Mouse (Mus musculus): Measurements from ENCODE around the gene Canx. TPM values are rescaled to one million over a fixed set of nuclear protein-coding genes. Genes with fewer than 3 reads are reported as not detected.

Gene Canx
- polyA plus RNA-seq (2012; rRNA removed) = 93.6 and 103 TPM in 2 replicates

GRCm38 (mm10) chr11:50325496-50326301 is at the start of gene Canx:
Canx (minus strand) TSS chr11:50325673.

GRCm38 (mm10) chr11:50354162-50354561 is 28.7 kb upstream of the Canx start, which contains the start of gene Cby3:
Cby3 (plus strand) TSS chr11:50354462.

GRCm38 (mm10) chr11:50292190-50292855 is 33.1 kb downstream of the Canx start, which contains the start of gene Maml1:
Maml1 (minus strand) TSS chr11:50292311.

Other genes starting within 250 kb of the Canx start
- 10.8 and 12.4 TPM in 2 replicates for gene Tbc1d9b, start 194.3 kb downstream of the Canx start, polyA plus RNA-seq (2012; rRNA removed)
- 5.2 and 5.5 TPM in 2 replicates for gene Mrnip, start 151.2 kb downstream of the Canx start, polyA plus RNA-seq (2012; rRNA removed)
- gene Sqstm1, start 114.8 kb downstream of the Canx start, polyA plus RNA-seq (2012; rRNA removed) = 72.2 and 84.8 TPM in 2 replicates
- 12.1 and 13.6 TPM in 2 replicates for gene Mgat4b, start 114.8 kb downstream of the Canx start, polyA plus RNA-seq (2012; rRNA removed)
- 0.77 and 0.83 TPM in 2 replicates for gene Ltc4s, start 87.1 kb downstream of the Canx start, polyA plus RNA-seq (2012; rRNA removed)
- 3.8 and 4.6 TPM in 2 replicates for gene Maml1, start 33.4 kb downstream of the Canx start, polyA plus RNA-seq (2012; rRNA removed)
- gene Cby3, start 28.8 kb upstream of the Canx start, polyA plus RNA-seq (2012; rRNA removed) = 0.16 and 0.18 TPM in 2 replicates
- gene Hnrnph1, start 51.3 kb upstream of the Canx start, polyA plus RNA-seq (2012; rRNA removed) = 141 and 147 TPM in 2 replicates
- gene Rufy1, start 105.5 kb upstream of the Canx start, polyA plus RNA-seq (2012; rRNA removed) = 6.8 and 7.1 TPM in 2 replicates